Mouse (Mus musculus) layer of hippocampus, adult 2 months (tissue): ENCODE results near the gene Rabepk. TPM values are rescaled to one million over a fixed set of nuclear protein-coding genes. Genes with fewer than 3 reads are reported as not detected.
"Not testable (repeated sequence)": the region's sequence is repeated elsewhere in the genome, so short reads cannot be mapped to it uniquely, and the experiment has no call there.

Experiments
- DNase-seq, 2 experiments: peaks; one replicate each; pipeline ENCODE4 v3.0.0; 2022; ENCODE audit warnings: low spot score in 2 of 2
- H3K27ac ChIP-seq: fragments of 200-600 bp; 2 replicates; pipeline ENCODE4 v1.8.1; 2022
- H3K4me3 ChIP-seq: fragments of 200-600 bp; 2 replicates; pipeline ENCODE4 v1.8.1; 2022; ENCODE audit warnings: mild to moderate bottlenecking
- CTCF ChIP-seq: fragments of 200-600 bp; conservative IDR thresholded peaks from 2 replicates; pipeline ENCODE4 v1.8.1; 2022; ENCODE audit warnings: antibody characterized with exemption, mild to moderate bottlenecking, moderate library complexity
- total RNA-seq, 2 experiments: library from RNA; stranded (reverse); gene quantifications; 2 replicates each; pipeline ENCODE4 v1.2.3; 2021

Rabepk gene
- total RNA-seq, 2 experiments from 2014 or later, result 27.8 to 33.7 TPM

- peak; percentile 57 for TF ChIP-seq CTCF
- Histone ChIP-seq H3K4me3 (peak overlapping the region; percentile 75), H3K27ac (peak overlapping the region; percentile 94)
- peak; percentile 98 for DNase-seq
Observed at GRCm38 (mm10) chr2:34801516-34802482, 2.1 kb upstream of the Rabepk start.

DNA sequence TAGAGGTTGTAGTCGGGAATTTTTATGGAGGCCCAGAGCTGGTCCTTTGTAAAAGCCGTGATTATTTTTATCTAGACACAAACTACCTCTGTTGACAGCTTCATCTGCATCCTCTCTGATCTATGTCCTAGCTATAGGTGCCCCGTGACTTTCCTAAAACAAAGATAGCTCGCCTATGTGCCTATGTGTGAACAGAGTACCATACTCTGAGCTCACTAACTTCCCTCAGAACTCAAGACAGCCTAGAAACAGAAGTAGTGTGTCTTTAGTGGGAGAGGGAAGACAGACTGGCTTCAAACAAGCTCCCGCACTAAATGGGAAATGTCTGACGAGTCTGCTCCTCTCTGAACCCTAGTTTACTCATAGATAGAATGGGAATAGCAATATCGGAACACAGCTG lies 659 bp upstream of the Rabepk start:
- no peak for TF ChIP-seq CTCF
- H3K27ac ChIP-seq, result peak overlapping the region; percentile 77; the same call in 1 of the 2 replicates
- H3K4me3 ChIP-seq, result peak overlapping the region; percentile 72

GRCm38 (mm10) chr2:34795426-34795825 lies 4.3 kb downstream of the Rabepk start:
- no peak overlapping the region for H3K4me3 ChIP-seq
- no peak for DNase-seq
- no peak for TF ChIP-seq CTCF
- no peak overlapping the region for H3K27ac ChIP-seq

More for the DNA sequence above, 659 bp upstream of the Rabepk start:
- no peak for DNase-seq

- H3K4me3 ChIP-seq, result no peak overlapping the region
- no peak overlapping the region for H3K27ac ChIP-seq
- no peak for DNase-seq
- TF ChIP-seq CTCF, result no peak
Observed at GRCm38 (mm10) chr2:34794511-34794910, 5.2 kb downstream of the Rabepk start.

DNA sequence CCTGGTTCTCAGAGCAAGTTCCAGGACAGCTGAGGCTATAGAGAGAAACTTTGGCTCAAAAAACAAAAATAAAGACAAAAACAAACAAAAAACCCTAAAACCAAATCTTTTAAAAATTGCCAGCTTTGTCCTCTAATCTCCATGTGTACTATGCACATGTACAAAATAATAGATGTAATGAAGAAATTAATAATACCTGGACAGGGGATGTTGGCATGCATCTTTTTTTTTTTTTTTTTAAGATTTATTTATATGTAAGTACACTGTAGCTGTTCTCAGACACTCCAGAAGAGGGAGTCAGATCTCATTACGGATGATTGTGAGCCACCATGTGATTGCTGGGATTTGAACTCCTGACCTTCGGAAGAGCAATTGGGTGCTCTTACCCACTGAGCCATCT lies 7.2 kb downstream of the Rabepk start:
- not testable (repeated sequence) for H3K4me3 ChIP-seq, H3K27ac ChIP-seq, DNase-seq
- peak; percentile 49 for TF ChIP-seq CTCF

DNA sequence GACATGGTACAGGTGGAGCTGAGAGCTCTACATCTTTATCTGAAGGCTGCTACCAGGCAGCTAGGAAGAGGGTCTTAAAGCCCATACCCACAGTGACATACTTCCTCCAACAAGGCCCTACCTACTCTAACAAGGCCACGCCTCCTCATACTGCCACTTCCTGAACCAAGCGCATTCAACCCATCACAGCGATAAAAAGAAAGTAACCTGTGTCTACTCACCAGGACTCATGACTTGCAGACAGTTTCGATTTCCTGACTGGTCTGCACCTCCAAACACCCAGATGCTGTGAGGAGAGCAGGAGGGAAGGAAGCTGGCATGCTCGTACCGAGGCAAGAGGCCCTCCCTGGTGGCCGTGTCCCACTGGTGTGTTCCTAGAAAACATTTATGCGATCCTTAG lies 9.4 kb downstream of the Rabepk start:
- DNase-seq, result no peak
- TF ChIP-seq CTCF, result no peak
- Histone ChIP-seq H3K4me3 (no peak overlapping the region), H3K27ac (no peak overlapping the region)

- H3K27ac ChIP-seq, result no peak overlapping the region
- no peak overlapping the region for H3K4me3 ChIP-seq
- TF ChIP-seq CTCF, result peak; percentile 81
- no peak for DNase-seq
Observed at GRCm38 (mm10) chr2:34784085-34784484, 15.6 kb downstream of the Rabepk start.

DNA sequence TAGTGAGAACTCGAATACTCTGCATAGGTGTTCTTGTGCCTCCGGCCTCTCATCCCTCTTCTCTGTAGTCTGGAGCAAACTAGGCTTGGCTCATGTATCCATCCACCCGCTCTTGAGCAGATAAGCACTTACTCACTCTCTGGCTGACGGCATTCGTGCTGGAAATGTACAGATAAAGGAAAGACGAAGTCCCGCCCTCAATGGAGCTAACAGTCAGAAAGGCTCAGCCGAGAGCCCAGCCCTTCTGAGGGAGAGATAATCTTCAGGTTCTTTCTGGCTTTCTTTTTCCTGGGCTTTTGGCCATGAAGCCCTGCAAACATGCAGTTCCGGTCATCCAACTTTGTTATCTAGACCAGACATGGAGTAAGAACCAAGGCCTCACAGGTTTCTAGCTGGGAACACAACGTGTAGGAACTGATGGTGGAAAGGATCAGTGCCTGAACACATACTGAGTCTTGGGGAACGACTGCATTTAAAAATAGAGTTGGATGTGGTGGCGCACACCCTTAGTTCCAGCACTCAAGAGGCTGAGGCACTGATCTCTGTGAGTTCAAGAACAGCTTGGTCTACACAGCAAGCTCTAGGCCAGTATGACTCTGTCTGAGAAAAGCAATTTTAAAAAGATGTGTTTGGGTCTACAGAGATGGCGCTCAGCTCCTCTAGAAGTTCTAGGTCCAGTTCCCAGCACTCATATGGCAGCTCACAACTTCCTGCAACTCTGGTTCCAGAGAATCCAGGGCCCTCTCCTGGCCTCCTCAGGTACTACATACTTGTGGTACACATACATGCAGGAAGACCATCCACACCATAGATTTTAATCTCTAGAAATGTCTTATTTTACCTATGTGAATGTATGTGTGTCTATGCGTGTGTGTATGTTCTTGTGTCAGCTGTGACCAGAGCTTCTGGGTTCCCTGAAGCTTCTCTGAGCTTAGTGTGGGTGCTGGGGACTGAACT lies 16.4 kb downstream of the Rabepk start:
- no peak for TF ChIP-seq CTCF
- Histone ChIP-seq H3K4me3 (no peak overlapping the region), H3K27ac (no peak overlapping the region)
- no peak for DNase-seq

DNA sequence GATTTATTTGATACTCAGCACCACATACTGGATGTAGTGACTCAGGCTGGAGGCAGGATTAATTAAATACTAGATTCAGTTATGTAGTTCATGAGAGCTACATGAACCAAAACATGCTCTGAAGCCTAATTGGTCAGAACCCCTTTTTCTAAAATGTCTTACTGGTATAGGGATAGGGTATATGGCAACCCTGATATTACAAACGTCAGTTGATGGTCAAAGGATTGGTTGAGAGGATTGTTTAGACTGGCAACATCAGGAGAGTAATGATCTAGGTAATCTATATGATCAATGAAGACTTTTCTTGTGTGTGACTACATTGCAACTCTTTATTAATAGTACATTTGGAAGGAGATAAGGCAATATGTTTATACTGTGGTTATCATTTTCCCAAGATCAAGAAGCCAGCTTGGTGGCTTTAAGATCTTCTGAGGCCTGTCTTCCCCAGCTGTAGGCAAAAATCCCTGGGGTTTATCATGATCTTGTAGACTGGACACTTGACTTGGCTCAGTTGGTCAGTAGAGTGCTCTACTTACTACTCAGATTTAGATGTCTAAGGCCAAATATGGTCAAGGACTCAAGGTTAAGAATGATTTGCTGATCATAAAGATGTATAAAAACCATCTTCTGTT lies 22.4 kb downstream of the Rabepk start:
- Histone ChIP-seq H3K27ac (no peak overlapping the region), H3K4me3 (no peak overlapping the region; the same call in 1 of the 2 replicates)
- TF ChIP-seq CTCF, result no peak
- DNase-seq, result no peak

- no peak for DNase-seq
- Histone ChIP-seq H3K27ac (no peak overlapping the region), H3K4me3 (peak overlapping the region; percentile 96)
- TF ChIP-seq CTCF, result no peak
Observed at GRCm38 (mm10) chr2:34774493-34774892, 25.2 kb downstream of the Rabepk start.

DNA sequence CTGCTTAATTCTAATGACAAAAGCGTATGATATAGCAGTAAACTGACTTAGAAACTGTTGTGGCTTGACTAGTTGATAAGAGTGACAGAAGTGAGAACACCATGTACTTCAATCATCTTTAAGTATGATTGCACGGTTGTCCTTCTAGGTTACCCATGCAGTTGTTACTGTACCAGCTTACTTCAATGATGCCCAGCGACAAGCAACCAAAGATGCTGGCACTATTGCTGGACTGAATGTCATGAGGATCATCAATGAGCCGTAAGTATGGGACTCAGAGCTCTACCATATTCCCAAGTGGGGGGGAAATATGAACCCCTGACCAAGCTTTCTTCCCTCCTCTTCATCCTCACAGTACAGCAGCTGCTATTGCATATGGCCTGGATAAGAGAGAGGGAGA lies 26.0 kb downstream of the Rabepk start:
- DNase-seq, result no peak
- Histone ChIP-seq H3K4me3 (peak overlapping the region; percentile 96), H3K27ac (no peak overlapping the region)
- TF ChIP-seq CTCF, result no peak

DNA sequence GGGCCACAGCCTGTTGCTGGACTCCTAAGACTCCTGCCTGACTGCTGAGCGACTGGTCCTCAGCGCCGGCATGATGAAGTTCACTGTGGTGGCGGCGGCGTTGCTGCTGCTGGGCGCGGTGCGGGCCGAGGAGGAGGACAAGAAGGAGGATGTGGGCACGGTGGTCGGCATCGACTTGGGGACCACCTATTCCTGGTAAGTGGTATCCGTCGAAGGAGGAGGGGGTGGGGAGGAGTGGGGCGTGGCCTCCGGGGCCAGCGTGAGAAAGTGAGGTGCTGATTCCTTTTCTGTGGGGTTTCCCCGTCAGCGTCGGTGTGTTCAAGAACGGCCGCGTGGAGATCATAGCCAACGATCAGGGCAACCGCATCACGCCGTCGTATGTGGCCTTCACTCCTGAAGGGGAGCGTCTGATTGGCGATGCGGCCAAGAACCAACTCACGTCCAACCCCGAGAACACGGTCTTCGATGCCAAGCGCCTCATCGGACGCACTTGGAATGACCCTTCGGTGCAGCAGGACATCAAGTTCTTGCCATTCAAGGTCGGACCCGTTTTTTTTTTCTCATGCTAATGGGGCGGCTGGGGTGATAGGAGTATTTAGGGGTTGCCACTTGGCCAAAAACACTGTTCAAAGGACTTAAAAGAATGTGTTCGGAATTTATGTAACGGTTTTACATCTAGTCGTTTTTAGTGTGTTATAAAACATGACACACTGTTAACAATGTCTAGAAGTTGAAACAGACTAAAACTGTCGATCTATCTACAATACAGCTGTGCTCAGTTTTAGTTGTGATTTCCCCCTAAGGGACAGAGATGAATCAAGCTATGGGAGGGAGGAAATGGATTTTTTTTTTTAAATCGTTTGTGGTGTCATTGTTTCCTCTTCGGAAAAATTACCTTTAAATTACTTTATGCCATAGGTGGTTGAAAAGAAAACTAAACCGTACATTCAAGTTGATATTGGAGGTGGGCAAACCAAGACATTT lies 27.2 kb downstream of the Rabepk start:
- no peak for DNase-seq
- H3K4me3 ChIP-seq, result peak overlapping the region; percentile 96
- H3K27ac ChIP-seq, result peak overlapping the region; percentile 93
- TF ChIP-seq CTCF, result no peak
